Mouse (Mus musculus) kidney, adult 8-10 months (tissue): ENCODE results near the gene Miga2.

Source experiments
- DNase-seq, 2 experiments: peaks; one replicate each; pipeline ENCODE4 v3.0.0; 2022

Gene Miga2

DNA sequence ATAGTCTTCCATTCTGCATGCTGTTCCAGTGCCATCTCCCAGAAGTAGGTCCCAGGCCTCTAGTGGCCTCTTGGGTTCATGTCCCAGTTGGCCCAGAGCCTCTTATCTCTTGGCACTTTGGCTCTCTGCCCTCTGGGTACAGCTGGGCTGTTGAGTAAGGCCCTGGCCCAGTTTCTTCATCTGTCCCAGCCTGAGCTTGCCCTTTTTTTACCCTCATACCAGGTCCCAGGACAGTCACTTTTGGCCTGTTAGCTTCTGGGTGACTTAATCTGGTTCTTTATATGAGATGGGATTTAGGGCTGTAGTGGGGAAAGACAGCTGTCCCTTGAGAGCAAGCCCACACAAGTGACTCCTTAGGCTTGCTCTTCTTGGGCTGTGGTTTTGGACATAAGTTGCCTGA lies 65.1 kb downstream of the Miga2 start:
- no peak for DNase-seq
